Mouse (Mus musculus) thymus, postnatal 25 days (tissue): ENCODE results near the gene Apol7b.

Experiments
- DNase-seq: peaks from one replicate; pipeline ENCODE4 v3.0.0; 2022

Apol7b gene

DNA sequence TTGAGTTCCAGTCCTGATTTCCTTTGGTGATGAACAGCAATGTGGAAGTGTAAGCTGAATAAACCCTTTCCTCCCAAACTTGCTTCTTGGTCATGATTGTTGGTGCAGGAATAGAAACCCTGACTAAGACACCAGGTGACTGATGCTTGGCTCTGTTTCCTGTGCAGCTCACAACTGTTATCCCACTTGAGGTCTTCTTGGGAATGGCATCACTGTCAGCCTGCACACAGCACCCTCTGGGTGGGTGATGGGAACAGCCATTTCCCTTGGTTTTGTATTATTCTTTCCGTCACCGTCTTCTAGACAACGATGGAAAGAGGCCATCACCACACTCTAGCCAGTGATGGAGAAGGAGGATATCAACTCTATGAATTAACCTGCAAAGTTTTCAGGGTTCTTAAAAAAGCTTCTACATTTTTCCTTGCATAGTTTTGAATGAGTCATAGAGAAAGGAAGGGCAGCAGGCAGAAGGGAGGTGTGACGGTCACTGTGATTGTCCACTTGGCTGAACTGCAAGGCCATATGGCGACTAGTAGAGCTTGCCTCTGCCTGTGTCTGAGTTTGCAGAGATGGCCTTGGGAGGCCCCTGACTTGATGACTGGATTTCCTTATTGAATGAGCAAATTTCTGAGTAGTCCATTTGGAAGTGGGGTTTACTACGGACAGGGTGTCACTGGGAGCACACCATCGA lies 62.8 kb downstream of the Apol7b start:
- DNase-seq, result no peak

DNA sequence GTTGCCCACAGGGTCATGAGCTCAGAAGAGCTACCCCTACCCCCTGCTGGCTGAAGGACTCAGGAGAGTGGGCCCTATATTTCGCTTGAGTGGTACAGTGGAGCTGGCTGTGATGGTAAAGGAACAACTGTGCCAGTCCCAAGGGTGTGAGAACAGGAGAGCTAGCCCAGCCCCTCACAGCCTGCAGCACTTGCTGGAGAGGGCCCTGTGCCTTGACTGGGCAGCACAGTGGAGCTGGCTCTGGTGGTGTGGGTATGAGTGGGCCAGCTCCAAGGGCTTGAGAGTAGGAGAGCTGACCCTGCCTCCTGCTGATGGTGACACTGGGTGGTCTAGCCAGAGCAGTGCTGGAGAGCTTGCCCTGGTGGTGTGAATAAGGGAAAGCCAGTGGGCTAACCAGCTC lies 64.4 kb downstream of the Apol7b start:
- no peak for DNase-seq

DNA sequence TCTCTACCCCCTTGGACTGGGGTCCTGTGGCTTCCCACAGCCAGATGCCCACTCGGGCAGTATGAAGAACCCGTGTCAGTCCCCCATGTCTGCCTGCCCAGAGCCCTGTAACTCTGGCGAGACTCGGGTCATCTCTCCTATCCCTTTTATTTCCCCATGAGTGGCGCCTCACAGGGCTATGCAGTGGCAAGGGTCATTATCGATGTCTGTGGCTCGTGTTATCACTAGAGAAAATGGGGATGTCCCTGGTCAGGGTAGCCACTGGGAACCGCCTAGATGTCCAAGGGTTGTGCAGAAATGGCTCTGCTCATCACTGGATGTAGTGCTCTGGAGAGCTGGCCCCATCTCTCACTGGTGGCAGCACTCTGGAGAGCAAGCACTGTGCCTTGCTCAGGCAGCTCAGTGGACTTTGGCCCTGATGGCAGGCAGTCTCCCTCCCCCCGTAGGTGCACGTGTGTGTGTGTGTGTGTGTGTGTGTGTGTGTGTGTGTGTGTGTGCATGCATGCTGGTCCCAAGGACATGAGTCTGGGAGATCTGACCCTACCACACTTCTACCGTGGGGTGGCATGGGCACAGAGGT lies 64.9 kb downstream of the Apol7b start:
- no peak for DNase-seq

DNA sequence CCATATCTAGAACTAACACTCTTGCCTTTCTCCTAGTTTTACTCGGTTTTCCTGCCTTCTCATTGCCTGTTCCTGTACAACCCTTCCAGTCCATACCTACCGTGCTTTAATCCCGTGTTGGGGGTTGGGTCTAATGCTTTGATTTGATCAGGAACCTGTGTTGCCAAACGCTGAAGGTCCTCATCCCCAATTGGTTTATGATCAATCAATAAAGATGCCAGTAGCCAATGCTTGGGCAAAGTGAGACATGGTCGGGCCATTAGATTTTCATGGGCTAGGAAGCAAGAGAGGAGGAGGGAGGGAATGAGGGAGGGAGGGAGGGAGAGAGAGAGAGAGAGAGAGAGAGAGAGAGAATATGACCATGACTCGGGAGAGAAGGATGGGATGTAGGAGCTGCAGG lies 65.8 kb downstream of the Apol7b start:
- DNase-seq, result no peak

DNA sequence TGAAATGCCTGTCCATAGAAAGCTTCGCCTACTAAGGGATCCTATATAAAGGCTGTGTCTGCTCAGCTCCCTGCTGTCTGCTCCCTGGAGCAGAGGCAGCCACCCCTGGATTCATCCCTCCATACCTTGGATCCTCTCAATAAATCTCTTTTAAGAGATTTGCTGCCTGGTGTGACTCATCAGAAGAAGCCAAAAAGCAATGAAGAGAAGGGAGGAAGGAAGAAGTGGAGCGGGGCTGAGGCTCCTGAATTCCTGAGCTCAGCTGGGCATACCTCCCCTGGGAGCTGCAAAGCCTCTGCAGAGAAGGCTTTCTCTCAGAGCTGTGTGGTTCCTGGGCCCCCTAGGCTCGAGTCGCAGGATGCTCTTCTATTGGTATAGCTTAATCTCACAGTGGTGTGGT lies 67.4 kb downstream of the Apol7b start:
- DNase-seq, result no peak

DNA sequence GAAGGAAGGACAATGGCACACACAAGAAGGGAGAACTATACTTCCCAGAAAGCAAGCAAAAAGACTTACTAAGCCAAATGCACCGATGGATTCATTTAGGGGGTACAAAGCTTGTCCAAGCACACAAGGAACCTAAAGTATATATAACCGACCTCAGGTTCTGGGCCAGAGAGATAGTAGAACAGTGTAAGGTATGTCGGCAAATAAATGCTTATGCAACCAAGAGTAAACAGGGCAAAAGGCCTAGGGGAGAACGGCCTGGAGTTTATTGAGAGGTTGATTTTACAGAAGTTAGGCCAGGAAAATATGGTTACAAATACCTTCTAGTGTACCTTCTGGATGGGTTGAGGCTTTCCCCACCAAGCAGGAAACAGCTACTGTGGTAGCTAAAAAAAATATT lies 69.9 kb downstream of the Apol7b start:
- no peak for DNase-seq

DNA sequence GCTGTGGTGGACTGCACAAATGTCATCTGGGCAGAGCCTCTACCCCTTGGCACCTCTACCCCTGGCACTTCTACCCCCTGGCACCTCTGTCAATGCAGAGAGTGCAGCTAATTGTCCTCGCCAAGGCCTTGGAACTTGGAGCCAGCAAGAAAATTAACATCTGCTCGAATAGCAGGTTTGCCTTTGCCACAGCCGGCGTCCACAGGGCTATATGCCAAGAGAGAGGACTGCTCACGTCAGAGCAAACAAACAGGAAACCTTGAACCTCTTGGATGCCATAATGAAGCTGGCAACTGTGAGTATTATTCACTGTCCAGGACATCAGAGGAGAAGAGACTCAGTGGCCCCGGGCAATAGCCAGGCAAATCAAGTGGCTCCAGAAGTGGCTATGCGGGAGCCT lies 70.4 kb downstream of the Apol7b start:
- DNase-seq, result no peak
